Mouse (Mus musculus): ENCODE measurements around the gene Zcchc17. TPM values are rescaled to one million over a fixed set of nuclear protein-coding genes. Genes with fewer than 3 reads are reported as not detected.

The Zcchc17 gene
- total and polyA plus RNA-seq, 3 experiments: 31.7 to 67.7 (median 51.8) TPM

DNA sequence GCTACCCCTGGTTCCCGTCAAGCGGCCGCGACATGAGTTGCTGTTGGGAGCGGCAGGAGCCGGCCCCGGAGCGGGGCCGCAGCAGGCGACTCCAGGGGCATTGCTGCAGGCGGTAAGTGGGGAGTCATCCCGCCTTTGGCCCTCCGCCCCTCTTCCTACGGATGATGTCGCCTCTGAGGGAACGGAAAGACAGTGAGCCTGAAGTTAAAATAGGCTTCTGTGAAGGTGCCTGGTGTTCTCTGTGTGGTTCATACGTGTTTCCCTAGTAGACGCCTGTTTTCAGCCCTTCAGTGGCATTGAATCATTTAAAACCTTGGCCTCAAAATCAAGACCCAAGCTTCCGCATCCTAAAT lies 471 bp upstream of the Zcchc17 start:
- Histone ChIP-seq H3K4me2 (ENCODE audit: insufficient read depth, low read depth, poor library complexity, severe bottlenecking) (no peak overlapping the region), H3K27ac (ENCODE audit: insufficient read depth, low read depth) (no peak overlapping the region), H3K36me3 (replicated peaks in 1 of 2; ENCODE audit: control insufficient read depth in 1 of 2, insufficient read depth in 1 of 2, low read length in 1 of 2) (peaks cover 26 to 50% of the 10 kb centered on the region in 2 experiments), H3K4me3 (replicated peaks in 1 of 3; ENCODE audit: low read depth in 2 of 3, low read length in 2 of 3, poor library complexity in 1 of 3) (peak overlapping the region; percentile 74 to 97 (median 94)), H3K9ac (ENCODE audit: insufficient read depth, low read depth) (peak overlapping the region; percentile 89), H3K4me1 (ENCODE audit: control insufficient read depth in 1 of 2, insufficient read depth in 2 of 2) (peaks cover 7 to 28% of the 10 kb centered on the region in 2 experiments), H3K27me3 (replicated peaks) (no peaks in the 10 kb centered on the region), H3K79me2 (replicated peaks; ENCODE audit: control insufficient read depth, extremely low read depth, insufficient read depth, poor library complexity, severe bottlenecking) (peaks cover 54% of the 10 kb centered on the region), H3K9me3 (replicated peaks; ENCODE audit: low read length) (no peaks in the 10 kb centered on the region)
- in situ Hi-C loops (cut with MboI; ENCODE audit: low pct_ligation_motif_present, low pct_unique_long_range_greater_than_20kb, low sequenced_read_pairs): no loop called here
- dilution Hi-C loops (cut with MboI; ENCODE audit: extremely low pct_ligation_motif_present, extremely low pct_unique_long_range_greater_than_20kb, low sequenced_read_pairs): no loop called here
- TF ChIP-seq MEF2A (IDR thresholded peaks at IDR 0.05; ENCODE audit: borderline replicate concordance, low read depth, low read length) (no peak), TBP (conservative IDR thresholded peaks at IDR 0.05; ENCODE audit: low read depth, low read length) (0 out of 2 replicates have a peak, but pooled peaks have one; percentile 7)
- peak; percentile 15 for DNase-seq (ENCODE audit: extremely low read depth)

DNA sequence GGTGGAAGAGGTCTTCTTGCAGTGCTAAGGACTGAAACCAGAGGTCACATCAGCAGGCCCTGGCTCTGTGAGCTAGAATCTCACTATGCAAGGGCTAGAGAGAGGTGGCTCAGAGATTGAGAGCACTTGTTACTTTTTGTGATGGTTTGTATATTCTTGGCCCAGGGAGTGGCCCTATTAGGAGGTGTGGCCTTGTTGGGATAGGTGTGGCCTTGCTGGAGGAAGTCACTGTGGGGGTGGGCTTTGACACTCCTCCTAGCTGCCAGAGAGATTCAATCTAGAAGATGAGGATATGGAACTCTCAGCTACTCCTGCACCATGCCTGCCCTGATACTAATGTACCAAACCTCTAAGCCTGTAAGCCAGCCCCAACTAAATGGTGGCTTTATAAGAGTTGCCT lies 1.8 kb downstream of the Zcchc17 start:
- Histone ChIP-seq H3K27me3 (replicated peaks) (no peaks in the 10 kb centered on the region), H3K36me3 (replicated peaks in 1 of 2; ENCODE audit: control insufficient read depth in 1 of 2, insufficient read depth in 1 of 2, low read length in 1 of 2) (peaks cover 20 to 53% of the 10 kb centered on the region in 2 experiments), H3K9me3 (replicated peaks; ENCODE audit: low read length) (no peaks in the 10 kb centered on the region), H3K27ac (ENCODE audit: insufficient read depth, low read depth) (no peak overlapping the region), H3K4me1 (ENCODE audit: control insufficient read depth in 1 of 2, insufficient read depth in 2 of 2) (peaks cover 7 to 36% of the 10 kb centered on the region in 2 experiments), H3K79me2 (replicated peaks; ENCODE audit: control insufficient read depth, extremely low read depth, insufficient read depth, poor library complexity, severe bottlenecking) (peaks cover 49% of the 10 kb centered on the region), H3K4me2 (ENCODE audit: insufficient read depth, low read depth, poor library complexity, severe bottlenecking) (no peak overlapping the region), H3K4me3 (replicated peaks in 1 of 3; ENCODE audit: low read depth in 2 of 3, low read length in 2 of 3, poor library complexity in 1 of 3) (no peak overlapping the region), H3K9ac (ENCODE audit: insufficient read depth, low read depth) (no peak overlapping the region)
- no peak for TF ChIP-seq TCF12 (IDR thresholded peaks at IDR 0.05; ENCODE audit: low read depth, low read length)
- no peak for TF ChIP-seq BHLHE40 (IDR thresholded peaks at IDR 0.05; ENCODE audit: low read depth, low read length)
- no peak for TF ChIP-seq MAZ (IDR thresholded peaks at IDR 0.05; ENCODE audit: low read depth, low read length)
- no peak for TF ChIP-seq GABPA (IDR thresholded peaks at IDR 0.05; ENCODE audit: insufficient replicate concordance, low read depth, low read length)
- no peak for TF ChIP-seq ETS1 (conservative IDR thresholded peaks at IDR 0.05; ENCODE audit: low read depth, low read length)
- TF ChIP-seq MEF2A (IDR thresholded peaks at IDR 0.05; ENCODE audit: borderline replicate concordance, low read depth, low read length): no peak
- TF ChIP-seq SIN3A (IDR thresholded peaks at IDR 0.05; ENCODE audit: low read length): no peak
- no peak for TF ChIP-seq SMC3 (IDR thresholded peaks at IDR 0.05; ENCODE audit: low read depth, low read length)
- TF ChIP-seq ZNF384 (IDR thresholded peaks at IDR 0.05; ENCODE audit: low read depth, low read length): no peak
- TF ChIP-seq MAFK (IDR thresholded peaks at IDR 0.05; ENCODE audit: insufficient replicate concordance, low read length): no peak
- TF ChIP-seq HCFC1 (IDR thresholded peaks at IDR 0.05; ENCODE audit: low read depth, low read length): no peak
- TF ChIP-seq RCOR1 (conservative IDR thresholded peaks at IDR 0.05; ENCODE audit: low read depth, low read length): no peak
- TF ChIP-seq ELF1 (IDR thresholded peaks at IDR 0.05; ENCODE audit: low read depth, low read length): no peak
- TF ChIP-seq EP300 (IDR thresholded peaks at IDR 0.05; ENCODE audit: low read length): no peak
- in situ Hi-C loops (cut with MboI; ENCODE audit: low pct_ligation_motif_present, low pct_unique_long_range_greater_than_20kb, low sequenced_read_pairs): no loop called here
- dilution Hi-C loops (cut with MboI; ENCODE audit: extremely low pct_ligation_motif_present, extremely low pct_unique_long_range_greater_than_20kb, low sequenced_read_pairs): no loop called here
- DNase-seq (ENCODE audit: extremely low read depth): peak; percentile 44
